Mouse (Mus musculus) MEL-GATA-1-ER (cell line): ENCODE results near the gene Cd3e.

Experiments
- DNase-seq: peaks from one replicate; pipeline ENCODE4 v3.0.0-alpha.2; 2012; ENCODE audit warnings: low read depth; ENCODE audit errors: extremely low read depth

The Cd3e gene

DNA sequence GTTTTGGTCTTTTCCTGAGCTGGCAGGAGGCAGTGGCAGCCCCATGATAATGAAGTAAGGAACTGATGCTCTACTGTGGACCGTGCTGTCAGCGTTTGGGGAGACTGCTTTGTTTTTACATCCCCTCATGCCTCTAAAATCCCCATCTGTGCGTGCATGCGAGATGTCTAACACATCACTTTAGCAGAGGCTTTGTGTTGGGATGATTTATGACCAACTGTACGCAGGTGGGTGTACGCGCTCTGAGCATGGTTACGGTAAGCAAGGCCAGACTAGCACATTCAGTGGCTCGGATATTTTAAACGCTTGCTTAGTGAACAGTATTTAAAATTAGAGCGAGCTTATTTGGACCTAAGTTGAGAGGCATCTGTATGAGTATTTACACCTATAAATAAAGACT lies 8.6 kb upstream of the Cd3e start:
- no peak for DNase-seq

DNA sequence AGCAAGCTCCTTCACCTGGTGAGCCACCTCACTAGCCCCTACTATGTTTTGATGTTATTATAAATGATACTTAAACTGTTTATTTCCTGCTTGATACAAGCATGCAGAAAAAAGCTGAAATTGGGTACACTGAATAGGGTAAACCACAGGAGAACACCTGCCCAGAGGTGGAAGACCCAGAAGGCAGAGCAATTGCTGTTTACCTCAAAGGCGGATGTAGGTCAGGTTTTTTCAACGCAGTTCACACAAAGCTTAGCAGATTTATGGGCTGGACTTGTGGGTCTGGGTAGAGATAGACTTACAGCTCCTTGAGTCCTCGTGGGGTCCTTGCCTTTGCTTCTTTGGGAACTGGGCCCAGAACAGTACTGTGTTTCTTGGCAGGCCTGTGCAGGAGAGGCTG lies 6.4 kb upstream of the Cd3e start:
- DNase-seq = no peak

DNA sequence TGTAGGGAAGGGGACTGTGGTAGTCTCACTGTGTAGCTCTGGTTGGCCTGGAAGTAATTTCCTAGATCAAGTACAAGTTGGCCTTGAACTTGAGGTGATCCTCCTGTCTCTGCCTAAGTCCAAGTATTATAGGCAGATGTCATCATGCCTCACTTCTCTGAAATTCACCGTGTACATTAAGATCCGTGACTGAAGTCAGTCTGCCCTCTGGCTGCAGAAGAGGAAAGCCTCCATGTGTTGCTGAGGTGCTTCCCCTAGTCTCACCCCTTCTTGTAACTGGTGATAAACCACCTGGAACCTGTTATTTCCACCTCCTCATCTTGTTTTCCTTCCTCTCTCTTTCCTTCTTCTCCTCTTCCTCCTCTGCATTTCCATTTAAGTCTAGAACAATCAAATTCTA lies 5.5 kb upstream of the Cd3e start:
- no peak for DNase-seq

GRCm38 (mm10) chr9:45011291-45011690 lies 1.9 kb upstream of the Cd3e start:
- DNase-seq = no peak

DNA sequence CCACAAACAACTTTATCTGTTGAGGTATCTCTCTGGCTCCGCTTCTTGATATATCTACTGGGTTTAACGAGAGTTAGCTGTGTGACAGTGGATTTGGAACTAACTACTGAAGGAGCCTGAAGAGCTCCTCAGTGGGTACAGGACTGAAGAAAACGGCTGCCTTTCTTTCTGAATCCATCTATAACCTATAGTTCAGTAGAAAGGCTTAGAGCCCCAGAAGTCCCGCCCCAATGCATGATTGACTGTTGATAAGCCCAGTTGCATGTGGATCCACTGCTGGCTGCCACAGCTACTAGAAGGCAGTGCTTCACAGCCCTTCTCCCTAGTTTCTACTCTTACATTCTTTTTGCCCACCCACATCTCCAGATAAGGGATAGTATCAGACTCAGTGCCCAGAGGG lies 1.0 kb upstream of the Cd3e start:
- no peak for DNase-seq

DNA sequence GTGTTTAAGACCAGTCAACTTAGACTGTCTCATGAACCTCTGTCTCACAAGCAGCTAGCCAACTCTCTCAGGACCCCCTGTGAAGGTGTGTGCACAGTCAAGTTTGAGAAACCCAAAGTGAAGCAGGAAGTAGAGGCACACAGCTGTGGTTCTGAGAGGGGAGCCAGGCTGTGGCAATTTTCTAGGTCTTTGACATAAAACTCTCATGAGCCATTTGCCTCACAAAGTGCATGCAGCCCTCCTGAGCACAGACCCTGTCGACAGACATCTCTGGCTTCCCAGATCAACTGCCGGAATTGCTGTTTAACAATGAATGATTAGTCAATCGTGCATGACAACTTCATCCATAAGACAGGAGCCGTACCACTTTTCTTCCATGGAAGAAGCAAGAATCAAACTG lies 1.1 kb downstream of the Cd3e start:
- DNase-seq = no peak

- DNase-seq = no peak
Measured at GRCm38 (mm10) chr9:45007404-45007803, 2.0 kb downstream of the Cd3e start.

GRCm38 (mm10) chr9:45000249-45000648 lies 9.2 kb downstream of the Cd3e start:
- DNase-seq = no peak

DNA sequence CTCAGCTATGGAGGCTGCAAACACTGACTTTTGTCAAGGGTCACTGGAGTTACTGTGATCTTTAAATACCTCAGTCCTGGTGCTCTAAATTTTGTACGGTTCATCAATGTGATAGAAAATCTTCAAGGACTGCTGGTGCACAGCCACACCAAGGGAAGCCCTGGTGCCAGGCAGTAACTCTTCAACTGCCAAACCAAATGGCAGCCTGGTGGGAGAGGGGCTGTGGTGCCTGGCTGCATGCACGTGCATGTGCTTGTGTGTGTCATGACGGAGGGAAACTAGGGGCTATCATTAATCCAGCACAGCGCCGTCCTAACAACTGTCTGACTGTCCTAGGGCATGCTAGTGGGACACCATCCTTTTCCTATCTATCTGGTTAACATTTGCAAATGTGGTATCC lies 9.7 kb downstream of the Cd3e start:
- no peak for DNase-seq

GRCm38 (mm10) chr9:44999171-44999570 lies 10.3 kb downstream of the Cd3e start:
- no peak for DNase-seq

- DNase-seq = no peak
Measured at GRCm38 (mm10) chr9:44998138-44998537, 11.3 kb downstream of the Cd3e start.

DNA sequence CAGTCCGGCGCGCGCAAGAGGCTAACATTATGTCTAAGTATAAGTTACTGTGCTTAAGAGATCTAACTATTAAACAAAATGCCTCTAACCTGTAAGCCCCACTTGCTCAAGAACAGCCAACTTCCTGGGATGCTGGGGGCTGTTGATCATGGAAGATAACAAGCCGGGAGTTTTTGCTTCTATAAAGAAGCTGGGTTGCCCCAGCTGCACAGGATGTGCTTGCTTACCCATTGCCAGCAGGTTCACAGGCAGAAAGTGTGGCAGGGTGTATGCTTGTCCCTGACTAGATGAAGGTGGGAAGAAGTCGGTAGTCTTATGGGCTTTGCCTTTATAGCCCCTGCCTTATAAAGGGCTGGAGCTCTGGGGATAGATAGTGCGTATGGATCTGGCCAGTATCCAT lies 12.8 kb downstream of the Cd3e start:
- DNase-seq = no peak

DNA sequence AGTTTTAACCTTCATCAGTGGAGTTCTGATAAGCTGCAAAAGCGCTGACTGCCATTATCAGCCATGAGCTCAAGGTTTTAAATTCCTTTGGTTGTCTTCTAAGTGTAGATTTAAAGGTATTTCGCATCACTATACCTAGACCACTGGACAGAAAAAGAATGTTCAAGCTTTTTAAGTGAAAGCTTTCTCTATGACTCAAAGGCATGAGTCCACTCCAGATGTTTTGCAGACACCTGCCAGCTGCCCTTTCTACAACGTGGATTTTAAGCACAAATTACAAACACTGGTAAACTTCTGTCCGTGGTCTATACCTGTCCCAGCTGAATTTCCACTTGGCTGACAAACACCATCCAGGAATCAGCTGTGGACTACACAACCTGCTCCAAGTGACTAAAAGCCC lies 14.5 kb downstream of the Cd3e start:
- DNase-seq = no peak

DNA sequence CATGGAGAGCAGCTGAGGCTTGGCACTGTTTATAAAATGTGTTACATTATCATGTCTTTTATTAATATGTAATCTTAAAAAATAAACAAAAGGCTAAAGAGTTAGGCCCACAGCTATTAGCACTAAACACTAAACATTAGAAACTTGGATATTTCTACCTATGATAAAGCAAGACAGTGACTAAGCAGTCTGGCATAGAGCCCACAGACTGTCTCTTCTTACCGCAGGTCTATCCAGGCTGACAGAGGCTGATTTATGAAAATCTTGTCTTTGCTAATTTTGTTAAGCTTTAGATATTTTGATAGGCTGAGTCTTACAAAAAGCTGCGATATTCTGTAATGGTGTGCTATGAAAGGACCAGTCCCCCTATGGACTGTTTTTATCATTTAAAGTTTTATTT lies 16.2 kb downstream of the Cd3e start:
- DNase-seq = peak; percentile 73

GRCm38 (mm10) chr9:44992271-44992670 lies 17.2 kb downstream of the Cd3e start:
- DNase-seq = no peak

- DNase-seq = peak; percentile 25
Measured at GRCm38 (mm10) chr9:44991821-44992220, 17.6 kb downstream of the Cd3e start.

- DNase-seq = no peak
Measured at GRCm38 (mm10) chr9:44986976-44987375, 22.5 kb downstream of the Cd3e start.

- peak; percentile 92 for DNase-seq
Measured at GRCm38 (mm10) chr9:44986242-44986781, 23.1 kb downstream of the Cd3e start.

DNA sequence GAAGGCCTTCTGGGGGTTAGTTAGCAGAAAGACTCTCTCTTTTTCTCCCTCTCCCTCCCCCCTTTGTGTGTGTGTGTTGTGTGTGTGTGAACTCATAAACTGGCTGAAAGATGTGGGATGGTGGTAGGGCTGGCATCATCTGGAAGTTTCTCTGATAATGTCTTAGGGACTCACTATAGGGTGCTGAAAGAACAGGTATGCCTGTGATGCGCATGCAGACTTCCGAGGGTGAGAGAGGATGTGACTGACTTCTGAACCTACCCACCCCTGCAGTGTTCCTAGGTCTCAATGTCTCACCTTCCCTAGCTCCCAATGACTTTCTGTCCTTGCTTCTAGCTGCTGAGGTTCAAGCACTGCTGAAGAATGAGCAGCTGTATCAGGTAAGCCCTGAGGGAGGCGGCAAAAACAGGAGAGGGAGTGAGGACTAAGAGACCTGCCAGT lies 23.7 kb downstream of the Cd3e start:
- DNase-seq = no peak

GRCm38 (mm10) chr9:44983001-44983400 lies 26.4 kb downstream of the Cd3e start:
- no peak for DNase-seq

- no peak for DNase-seq
Measured at GRCm38 (mm10) chr9:44982531-44982930, 26.9 kb downstream of the Cd3e start.

DNA sequence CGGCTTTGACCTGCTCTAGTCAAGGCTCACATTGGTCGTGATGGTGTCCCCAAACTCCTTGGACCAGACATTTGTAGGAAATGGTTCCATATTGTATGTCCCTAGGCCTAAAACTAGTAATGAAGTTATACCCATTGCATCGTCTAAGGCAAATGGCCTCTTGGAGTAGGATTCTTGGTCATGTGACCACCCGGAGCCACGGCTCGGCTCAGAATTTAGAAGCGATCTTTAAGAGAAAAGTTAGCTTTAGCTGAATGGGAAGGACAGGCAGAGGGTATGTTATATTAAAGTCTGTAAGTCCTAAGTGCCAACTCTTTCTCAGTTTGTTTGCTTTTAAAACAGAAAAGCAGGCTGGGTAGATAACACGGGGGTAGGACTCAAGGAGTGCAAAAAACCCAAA lies 27.3 kb downstream of the Cd3e start:
- no peak for DNase-seq

DNA sequence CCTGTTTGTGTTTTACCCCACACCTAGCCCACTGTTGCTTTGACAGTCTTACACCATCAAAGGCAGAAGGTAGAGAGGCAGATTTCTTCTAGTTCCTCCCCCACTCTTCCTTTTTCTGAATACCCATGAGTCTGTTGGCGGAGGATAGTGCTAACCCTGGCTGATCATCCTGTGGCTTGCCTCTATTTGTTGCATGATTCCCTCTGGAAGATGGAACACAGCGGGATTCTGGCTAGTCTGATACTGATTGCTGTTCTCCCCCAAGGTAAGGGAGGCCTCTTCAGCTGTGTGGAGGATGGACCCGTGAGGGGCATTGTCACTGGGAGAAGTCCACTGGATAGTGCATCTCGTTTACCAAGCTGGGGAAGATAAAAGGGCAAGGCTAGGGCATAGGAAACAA lies 27.8 kb downstream of the Cd3e start, which contains the start of gene Cd3d:
Gene Cd3d, plus strand, starts transcription at position 111 of the 400 bp plus-strand sequence.
- DNase-seq = no peak

DNA sequence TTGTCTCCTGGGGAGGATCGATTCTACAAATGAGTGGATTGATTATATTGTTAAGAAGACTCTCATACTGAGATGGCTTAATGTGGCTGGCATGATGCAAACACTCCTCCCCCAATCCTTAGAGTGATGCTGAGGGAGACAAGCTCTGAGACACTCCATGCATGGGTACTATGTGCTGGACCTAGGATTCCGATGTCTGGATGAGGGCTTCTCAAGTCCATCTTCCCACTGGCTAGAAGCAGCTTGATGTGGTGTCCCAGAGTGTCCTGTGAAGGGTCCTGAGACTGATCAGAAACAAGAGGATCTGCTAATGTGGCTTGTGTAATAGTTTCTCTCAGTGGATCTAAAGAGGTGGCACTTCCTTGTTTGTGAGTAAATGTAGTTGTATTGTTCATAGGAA lies 28.3 kb downstream of the Cd3e start:
- DNase-seq = no peak
